Mouse (Mus musculus) layer of hippocampus, adult 9-10 months (tissue): Measurements from ENCODE around the gene Gm4981.
"Not testable (repeated sequence)": the region's sequence is repeated elsewhere in the genome, so short reads cannot be mapped to it uniquely, and the experiment has no call there.

ENCODE experiments used
- DNase-seq: peaks from one replicate; pipeline ENCODE4 v3.0.0; 2022; ENCODE audit warnings: low spot score

Gm4981 gene

GRCm38 (mm10) chr10:58236613-58237012, at the start of gene Gm4981:
Gm4981 (minus strand) TSS chr10:58236701.
- no peak for DNase-seq

- DNase-seq = no peak
Observed at GRCm38 (mm10) chr10:58282238-58282637, 45.7 kb upstream of the Gm4981 start.

- no peak for DNase-seq
Observed at GRCm38 (mm10) chr10:58258466-58258865, 22.0 kb upstream of the Gm4981 start.

GRCm38 (mm10) chr10:58255954-58256353, 19.5 kb upstream of the Gm4981 start:
- DNase-seq = no peak

- DNase-seq = peak; percentile 59
Observed at GRCm38 (mm10) chr10:58255213-58255892, 18.9 kb upstream of the Gm4981 start, which contains the start of gene Gcc2. Gcc2 (plus strand) TSS chr10:58255497.

- DNase-seq = no peak
Observed at GRCm38 (mm10) chr10:58254635-58255175, 18.2 kb upstream of the Gm4981 start.

GRCm38 (mm10) chr10:58249535-58249934, 13.0 kb upstream of the Gm4981 start:
- no peak for DNase-seq

- not testable (repeated sequence) for DNase-seq
Observed at GRCm38 (mm10) chr10:58238984-58239740, 2.7 kb upstream of the Gm4981 start.

- not testable (repeated sequence) for DNase-seq
Observed at GRCm38 (mm10) chr10:58234985-58235384, 1.5 kb downstream of the Gm4981 start.

- DNase-seq = not testable (repeated sequence)
Observed at GRCm38 (mm10) chr10:58233740-58234121, 2.8 kb downstream of the Gm4981 start.

- DNase-seq = not testable (repeated sequence)
Observed at GRCm38 (mm10) chr10:58233054-58233739, 3.3 kb downstream of the Gm4981 start.

GRCm38 (mm10) chr10:58232641-58232969, 3.9 kb downstream of the Gm4981 start, which contains the start of gene Duxf3:
Duxf3 (minus strand) TSS chr10:58232675.
- not testable (repeated sequence) for DNase-seq

GRCm38 (mm10) chr10:58231779-58232640, 4.5 kb downstream of the Gm4981 start:
- DNase-seq = not testable (repeated sequence)

GRCm38 (mm10) chr10:58231088-58231487, 5.4 kb downstream of the Gm4981 start:
- not testable (repeated sequence) for DNase-seq

- not testable (repeated sequence) for DNase-seq
Observed at GRCm38 (mm10) chr10:58230021-58230420, 6.5 kb downstream of the Gm4981 start.

GRCm38 (mm10) chr10:58227798-58228197, 8.7 kb downstream of the Gm4981 start:
- not testable (repeated sequence) for DNase-seq

GRCm38 (mm10) chr10:58226357-58226756, 10.1 kb downstream of the Gm4981 start:
- not testable (repeated sequence) for DNase-seq

GRCm38 (mm10) chr10:58224827-58225785, 11.4 kb downstream of the Gm4981 start, which contains the start of gene AW822073:
AW822073 (minus strand) TSS chr10:58224930.
- not testable (repeated sequence) for DNase-seq

GRCm38 (mm10) chr10:58223972-58224805, 12.3 kb downstream of the Gm4981 start:
- not testable (repeated sequence) for DNase-seq
